Mouse (Mus musculus) lung, embryonic 14.5 days (tissue): Measurements from ENCODE around the gene Sdhaf3. TPM values are rescaled to one million over a fixed set of nuclear protein-coding genes. Genes with fewer than 3 reads are reported as not detected.
A peak's percentile ranks its signal among the peaks of the same experiment; 100 is the strongest.
"Not testable (repeated sequence)": the region's sequence is repeated elsewhere in the genome, so short reads cannot be mapped to it uniquely, and the experiment has no call there.

Experiments used
- ATAC-seq: fragments of 200-750 bp; cut with Nextera tagmentation; 2 replicates; pipeline ENCODE4 v1.8.0; 2017; ENCODE audit warnings: mild to moderate bottlenecking, moderate TSS enrichment, moderate library complexity; ENCODE audit not compliant: insufficient read depth
- DNase-seq: peaks from one replicate; pipeline ENCODE4 v3.0.0-alpha.2; 2015
- H3K27ac ChIP-seq: fragments of 300-500 bp; sonication (generic); 2 replicates; pipeline ENCODE4 v1.5.1; 2014; ENCODE audit warnings: low read depth, mild to moderate bottlenecking, moderate library complexity
- H3K27me3 ChIP-seq: fragments of 300-500 bp; sonication (generic); 2 replicates; pipeline ENCODE4 v1.6.1; 2014; ENCODE audit warnings: low read length, control low read depth; ENCODE audit not compliant: insufficient read depth
- H3K36me3 ChIP-seq: fragments of 300-500 bp; sonication (generic); 2 replicates; pipeline ENCODE4 v1.6.1; 2014; ENCODE audit warnings: control low read depth; ENCODE audit not compliant: insufficient read depth
- H3K4me1 ChIP-seq: fragments of 300-500 bp; sonication (generic); 2 replicates; pipeline ENCODE4 v1.6.1; 2014; ENCODE audit warnings: antibody characterized with exemption, control low read depth; ENCODE audit not compliant: insufficient read depth
- H3K4me2 ChIP-seq: fragments of 300-500 bp; sonication (generic); 2 replicates; pipeline ENCODE4 v1.6.1; 2014; ENCODE audit warnings: mild to moderate bottlenecking
- H3K4me3 ChIP-seq: fragments of 300-500 bp; sonication (generic); 2 replicates; pipeline ENCODE4 v1.5.1; 2014; ENCODE audit warnings: low read depth, low read length
- H3K9ac ChIP-seq: fragments of 300-500 bp; sonication (generic); 2 replicates; pipeline ENCODE4 v1.6.1; 2014
- H3K9me3 ChIP-seq: fragments of 300-500 bp; sonication (generic); 2 replicates; pipeline ENCODE4 v1.6.1; 2016; ENCODE audit warnings: low read depth, low read length, control low read depth
- CTCF ChIP-seq: IDR thresholded peaks from 2 replicates; pipeline ENCODE4 v1.5.1; 2016; ENCODE audit warnings: antibody characterized with exemption, low read depth
- WGBS: fragments of 180-500 bp; shearing (Covaris S2); extraction: QIAGEN DNeasy Blood & Tissue Kit; methylation state at CpG from one replicate; pipeline ENCODE4 v1.1.7; 2014; 5-methylcytosine and 5-hydroxymethylcytosine counted together
- polyA plus RNA-seq: library from polyadenylated mRNA; unstranded; fragments of >200 nt; fragmentation: Nextera tagmentation; extraction: Ambion mirVana; gene quantifications from 2 replicates; pipeline ENCODE4 v1.2.1, GENCODE M21; 2014

The Sdhaf3 gene
- polyA plus RNA-seq, 1 experiment from 2014 or later: 5.7 TPM

DNA sequence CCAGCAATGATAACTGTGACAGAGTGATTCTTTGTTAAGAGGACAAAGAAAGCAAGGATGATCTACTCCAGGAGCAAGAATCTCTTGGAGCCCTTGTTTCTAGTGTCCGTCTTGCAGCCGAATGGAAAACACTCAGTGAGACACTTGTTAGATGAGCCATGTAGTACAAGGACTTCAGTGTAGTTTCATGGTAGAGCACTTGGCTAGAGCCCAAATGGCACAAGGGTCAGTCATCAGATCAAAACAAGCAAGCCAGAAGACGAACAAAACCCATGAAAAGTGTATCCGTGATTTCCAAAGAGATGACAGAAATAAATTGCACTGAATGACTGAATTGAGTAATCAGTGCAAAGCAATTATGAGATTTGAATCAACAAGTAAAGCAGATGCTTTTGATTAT, 25.0 kb upstream of the Sdhaf3 start:
- no peaks in the 10 kb centered on the region for H3K36me3 ChIP-seq
- no peak overlapping the region for H3K4me2 ChIP-seq
- H3K4me3 ChIP-seq: no peak overlapping the region
- no peak overlapping the region for H3K27ac ChIP-seq
- H3K9ac ChIP-seq: no peak overlapping the region
- ATAC-seq (no peak), DNase-seq (no peak)
- WGBS: 85% methylated on average over 4 of the region's 4 CpGs
- TF ChIP-seq CTCF: no peak
- H3K4me1 ChIP-seq: no peaks in the 10 kb centered on the region
- no peaks in the 10 kb centered on the region for H3K9me3 ChIP-seq
- no peaks in the 10 kb centered on the region for H3K27me3 ChIP-seq

DNA sequence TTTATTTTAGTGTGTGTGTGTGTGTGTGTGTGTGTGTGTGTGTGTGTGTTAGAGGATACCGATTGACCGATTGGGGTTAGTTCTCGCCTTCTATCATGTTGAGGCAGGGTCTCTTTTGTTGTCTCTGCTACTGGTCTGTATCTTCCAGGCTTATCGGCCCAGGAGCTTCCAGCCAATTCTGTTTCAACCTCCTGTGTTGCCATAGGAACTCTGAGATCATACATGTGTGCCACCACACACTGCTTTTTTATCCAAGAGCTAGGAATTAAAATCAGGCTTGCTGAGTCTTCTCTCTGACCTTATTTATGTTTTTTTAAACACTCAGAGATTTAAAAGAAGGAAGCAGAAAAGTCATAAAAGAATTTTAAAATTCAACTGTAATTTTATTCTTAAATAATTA, 24.3 kb upstream of the Sdhaf3 start:
- H3K4me1 ChIP-seq: no peaks in the 10 kb centered on the region
- ATAC-seq (no peak), DNase-seq (no peak)
- no peak overlapping the region for H3K4me3 ChIP-seq
- no peak overlapping the region for H3K4me2 ChIP-seq
- no peak overlapping the region for H3K9ac ChIP-seq
- H3K27me3 ChIP-seq: no peaks in the 10 kb centered on the region
- no peaks in the 10 kb centered on the region for H3K36me3 ChIP-seq
- H3K27ac ChIP-seq: no peak overlapping the region
- WGBS: 71% methylated on average over 4 of the region's 4 CpGs
- H3K9me3 ChIP-seq: no peaks in the 10 kb centered on the region
- no peak for TF ChIP-seq CTCF

DNA sequence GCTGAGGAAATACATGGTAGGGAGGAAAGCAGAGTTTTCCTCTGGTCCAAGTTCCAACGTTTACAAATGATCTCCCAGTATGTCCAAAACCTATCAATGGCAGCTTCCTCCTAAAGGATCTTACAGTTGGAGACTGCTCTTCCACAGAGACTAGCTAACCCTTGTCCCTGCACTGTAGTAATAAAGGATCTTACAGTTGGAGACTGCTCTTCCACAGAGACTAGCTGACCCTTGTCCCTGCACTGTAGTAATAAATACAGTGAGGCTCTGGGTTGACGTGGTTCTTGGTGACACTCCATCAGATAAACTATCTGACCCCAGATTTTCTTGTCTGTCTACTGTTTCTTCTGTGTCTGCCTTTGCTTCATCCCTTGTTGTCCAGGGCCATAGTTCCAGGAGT, 15.0 kb upstream of the Sdhaf3 start:
- DNase-seq: no peak
- Histone ChIP-seq H3K36me3 (no peaks in the 10 kb centered on the region), H3K9ac (no peak overlapping the region), H3K4me3 (no peak overlapping the region), H3K27me3 (no peaks in the 10 kb centered on the region), H3K4me2 (no peak overlapping the region), H3K27ac (no peak overlapping the region), H3K9me3 (no peaks in the 10 kb centered on the region), H3K4me1 (no peaks in the 10 kb centered on the region)
- 33% methylated on average over 2 of the region's 2 CpGs for whole genome bisulfite sequencing
- no peak for ATAC-seq
- TF ChIP-seq CTCF: no peak

DNA sequence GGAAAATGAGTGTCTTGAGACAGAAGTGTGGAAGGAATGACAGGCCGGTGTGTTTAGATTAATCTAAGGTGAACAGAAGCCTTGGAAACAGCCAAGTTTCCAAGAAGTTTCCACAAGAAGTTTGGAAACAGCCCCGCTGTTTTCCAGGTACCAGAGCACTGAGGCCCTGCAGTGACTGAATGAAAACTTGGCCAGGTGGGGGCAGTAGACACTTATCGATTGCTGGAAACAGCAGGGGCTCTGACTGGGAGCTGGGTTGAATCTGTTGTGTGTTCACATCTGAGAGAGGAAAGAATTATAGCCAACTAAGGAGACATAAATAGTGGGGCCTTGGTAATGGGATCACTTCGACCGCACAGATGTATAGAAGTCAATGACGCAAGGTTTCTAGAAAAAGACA, 13.0 kb upstream of the Sdhaf3 start:
- H3K27ac ChIP-seq: no peak overlapping the region
- peak; percentile 41 for DNase-seq
- no peak for ATAC-seq

DNA sequence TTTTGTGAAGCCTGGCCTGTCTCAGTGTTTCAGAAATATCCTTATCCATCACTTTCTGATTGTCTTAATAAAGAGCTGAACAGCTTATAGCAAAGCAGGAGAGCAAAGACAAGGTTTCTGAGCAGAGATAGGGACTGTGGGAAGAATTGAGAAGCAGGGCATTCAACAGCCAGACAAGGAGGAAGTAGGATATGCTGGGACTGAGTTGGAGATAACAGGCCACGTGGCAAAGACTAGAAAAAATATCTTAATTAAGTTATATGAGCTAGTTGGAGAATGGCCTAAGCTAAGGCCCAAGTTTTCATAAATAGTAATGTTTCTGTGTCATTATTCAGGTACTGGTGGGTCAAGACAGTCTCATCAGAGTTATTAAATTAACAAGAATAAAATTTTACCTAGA, 8.2 kb upstream of the Sdhaf3 start:
- Histone ChIP-seq H3K27ac (no peak overlapping the region), H3K4me3 (no peak overlapping the region), H3K9ac (no peak overlapping the region), H3K9me3 (no peaks in the 10 kb centered on the region), H3K36me3 (no peaks in the 10 kb centered on the region), H3K27me3 (no peaks in the 10 kb centered on the region), H3K4me2 (no peak overlapping the region), H3K4me1 (no peaks in the 10 kb centered on the region)
- TF ChIP-seq CTCF: no peak
- DNase-seq (no peak), ATAC-seq (no peak)
- WGBS: 19% methylated on average over 1 of the region's 1 CpGs

More for the DNA sequence above, 13.0 kb upstream of the Sdhaf3 start:
- Histone ChIP-seq H3K36me3 (no peaks in the 10 kb centered on the region), H3K4me2 (no peak overlapping the region), H3K4me1 (no peaks in the 10 kb centered on the region), H3K9ac (no peak overlapping the region), H3K27me3 (no peaks in the 10 kb centered on the region), H3K9me3 (no peaks in the 10 kb centered on the region), H3K4me3 (no peak overlapping the region)
- TF ChIP-seq CTCF: peak; percentile 36
- 50% methylated on average over 6 of the region's 6 CpGs for WGBS

DNA sequence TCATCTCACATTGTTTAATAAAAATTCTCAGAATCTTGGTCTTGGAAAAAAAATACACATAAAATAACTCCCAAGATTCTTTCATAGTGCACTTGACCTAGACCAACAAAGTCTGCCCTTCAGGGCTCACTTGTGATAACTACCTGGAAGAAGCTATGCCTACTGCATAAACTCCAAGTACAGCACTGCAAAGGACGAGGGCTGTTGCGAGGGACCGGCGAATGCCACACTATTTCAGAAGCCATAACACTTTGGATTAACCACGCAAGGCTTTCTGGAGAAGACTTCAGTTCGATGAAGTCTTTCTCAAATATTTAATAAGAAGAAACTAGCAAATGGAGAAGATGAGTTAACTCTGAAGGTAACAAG, 425 bp upstream of the Sdhaf3 start:
- H3K27ac ChIP-seq: peak overlapping the region; percentile 46; the same call in 1 of the 2 replicates
- ATAC-seq (peak; percentile 47), DNase-seq (no peak)
- no peaks in the 10 kb centered on the region for H3K36me3 ChIP-seq
- H3K4me3 ChIP-seq: peak overlapping the region; percentile 50
- no peaks in the 10 kb centered on the region for H3K9me3 ChIP-seq
- H3K4me1 ChIP-seq: 0 out of 2 replicates have a peak, but pooled peaks cover 4% of the 10 kb centered on the region
- no peak for TF ChIP-seq CTCF
- H3K9ac ChIP-seq: no peak overlapping the region
- 43% methylated on average over 6 of the region's 6 CpGs for WGBS
- H3K4me2 ChIP-seq: peak overlapping the region; percentile 67
- H3K27me3 ChIP-seq: no peaks in the 10 kb centered on the region

DNA sequence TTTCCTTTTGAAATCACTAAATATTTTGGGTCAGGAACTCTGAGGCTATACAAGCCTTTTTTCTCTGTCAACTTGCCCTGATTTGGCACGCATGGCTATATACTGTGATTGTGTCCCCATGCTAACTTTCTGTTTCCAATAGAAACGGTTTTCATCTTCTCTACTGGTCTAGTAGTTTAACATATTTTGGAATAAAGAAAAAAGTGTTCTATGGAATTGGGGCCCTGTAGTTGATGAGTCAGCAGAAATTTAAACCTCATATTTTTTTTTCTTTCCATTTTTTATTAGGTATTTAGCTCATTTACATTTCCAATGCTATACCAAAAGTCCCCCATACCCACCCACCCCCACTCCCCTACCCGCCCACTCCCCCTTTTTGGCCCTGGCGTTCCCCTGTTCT, 3.4 kb downstream of the Sdhaf3 start:
- H3K4me1 ChIP-seq, H3K9ac ChIP-seq, H3K4me2 ChIP-seq, DNase-seq, H3K36me3 ChIP-seq, H3K9me3 ChIP-seq, H3K4me3 ChIP-seq, H3K27ac ChIP-seq, ATAC-seq, H3K27me3 ChIP-seq: not testable (repeated sequence)
- 82% methylated on average over 2 of the region's 4 CpGs for WGBS
